Mouse (Mus musculus) neural tube, embryonic 15.5 days (tissue): Measurements from ENCODE around the gene Fer. TPM values are rescaled to one million over a fixed set of nuclear protein-coding genes. Genes with fewer than 3 reads are reported as not detected.

Source experiments
- ATAC-seq: fragments of 200-750 bp; cut with Nextera tagmentation; 2 replicates; pipeline ENCODE4 v1.8.0; 2017; ENCODE audit warnings: mild to moderate bottlenecking, moderate TSS enrichment, moderate library complexity; ENCODE audit not compliant: low FRiP score
- H3K27ac ChIP-seq: fragments of 300-500 bp; sonication (generic); replicated peaks from 2 replicates; pipeline ENCODE4 v1.5.1; 2015; ENCODE audit warnings: mild to moderate bottlenecking, inconsistent platforms
- H3K27me3 ChIP-seq: fragments of 300-500 bp; sonication (generic); replicated peaks from 2 replicates; pipeline ENCODE4 v1.6.1; 2015; ENCODE audit warnings: inconsistent platforms
- H3K36me3 ChIP-seq: fragments of 300-500 bp; sonication (generic); 2 replicates; pipeline ENCODE4 v1.6.1; 2015; ENCODE audit warnings: inconsistent platforms
- H3K4me1 ChIP-seq: fragments of 300-500 bp; sonication (generic); 2 replicates; pipeline ENCODE4 v1.6.1; 2015; ENCODE audit warnings: inconsistent platforms
- H3K4me2 ChIP-seq: fragments of 300-500 bp; sonication (generic); 2 replicates; pipeline ENCODE4 v1.6.1; 2015; ENCODE audit warnings: inconsistent platforms, mild to moderate bottlenecking, moderate library complexity
- H3K4me3 ChIP-seq: fragments of 300-500 bp; sonication (generic); replicated peaks from 2 replicates; pipeline ENCODE4 v1.5.1; 2015; ENCODE audit warnings: mild to moderate bottlenecking, inconsistent platforms
- H3K9ac ChIP-seq: fragments of 300-500 bp; sonication (generic); replicated peaks from 2 replicates; pipeline ENCODE4 v1.6.1; 2015; ENCODE audit warnings: mild to moderate bottlenecking, inconsistent platforms
- H3K9me3 ChIP-seq: fragments of 300-500 bp; sonication (generic); replicated peaks from 2 replicates; pipeline ENCODE4 v1.6.1; 2016; ENCODE audit warnings: inconsistent platforms
- WGBS: fragments of 180-500 bp; shearing (Covaris S2); methylation state at CpG from one replicate; pipeline ENCODE4 v1.1.7; 2015; ENCODE audit warnings: mixed read lengths; 5-methylcytosine and 5-hydroxymethylcytosine counted together
- polyA plus RNA-seq: library from polyadenylated mRNA; unstranded; fragments of >200 nt; fragmentation: Nextera tagmentation; extraction: Ambion mirVana; gene quantifications from 2 replicates; pipeline ENCODE4 v1.2.1, GENCODE M21; 2015

Fer gene
- polyA plus RNA-seq, 1 experiment from 2014 or later = 31.5 TPM

- Histone ChIP-seq H3K9ac (no peak overlapping the region), H3K4me2 (no peak overlapping the region), H3K36me3 (peaks cover 3% of the 10 kb centered on the region; the same call in 1 of the 2 replicates), H3K27ac (no peak overlapping the region), H3K4me1 (no peaks in the 10 kb centered on the region; the same call in 1 of the 2 replicates), H3K9me3 (no peaks in the 10 kb centered on the region), H3K4me3 (no peak overlapping the region), H3K27me3 (no peaks in the 10 kb centered on the region)
- no peak for ATAC-seq
These were observed 178.9 kb downstream of the Fer start for GRCm38 (mm10) chr17:64041771-64042170.

GRCm38 (mm10) chr17:64045326-64045725, 182.5 kb downstream of the Fer start:
- 55% methylated on average over 7 of the region's 7 CpGs for WGBS
- no peak overlapping the region for H3K4me3 ChIP-seq
- no peak overlapping the region for H3K27ac ChIP-seq
- H3K4me1 ChIP-seq = no peaks in the 10 kb centered on the region; the same call in 1 of the 2 replicates
- H3K27me3 ChIP-seq = no peaks in the 10 kb centered on the region
- H3K9ac ChIP-seq = no peak overlapping the region
- H3K36me3 ChIP-seq = no peaks in the 10 kb centered on the region
- H3K9me3 ChIP-seq = no peaks in the 10 kb centered on the region
- H3K4me2 ChIP-seq = no peak overlapping the region
- ATAC-seq = no peak

- no peaks in the 10 kb centered on the region for H3K36me3 ChIP-seq
- H3K9ac ChIP-seq = no peak overlapping the region
- no peak for ATAC-seq
- H3K27ac ChIP-seq = no peak overlapping the region
- H3K4me2 ChIP-seq = no peak overlapping the region
- no peak overlapping the region for H3K4me3 ChIP-seq
- H3K27me3 ChIP-seq = no peaks in the 10 kb centered on the region
- WGBS = 84% methylated on average over 3 of the region's 3 CpGs
- H3K4me1 ChIP-seq = no peaks in the 10 kb centered on the region; the same call in 1 of the 2 replicates
- H3K9me3 ChIP-seq = no peaks in the 10 kb centered on the region
These were observed 183.7 kb downstream of the Fer start for GRCm38 (mm10) chr17:64046557-64046956.

DNA sequence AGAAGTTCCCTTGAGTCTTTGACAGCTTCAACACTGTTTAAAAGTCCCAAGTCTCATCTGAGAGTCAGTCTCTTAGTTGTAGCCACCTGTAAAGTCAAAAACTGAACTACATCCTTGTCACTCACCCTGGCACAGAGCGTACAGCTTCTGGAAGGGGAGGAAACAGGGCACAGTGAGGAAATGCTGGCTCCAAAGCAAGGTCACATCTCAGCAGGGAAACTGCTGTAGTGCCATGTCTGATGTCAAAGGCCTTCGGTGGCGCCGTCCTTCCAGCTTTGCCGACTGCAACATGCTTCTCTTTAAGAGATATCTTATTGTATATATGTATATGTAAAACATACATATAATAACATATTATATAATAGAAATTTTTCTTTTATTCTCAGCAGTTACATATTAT, 188.0 kb downstream of the Fer start:
- H3K27ac ChIP-seq = no peak overlapping the region
- ATAC-seq = no peak
- 96% methylated on average over 5 of the region's 5 CpGs for WGBS

DNA sequence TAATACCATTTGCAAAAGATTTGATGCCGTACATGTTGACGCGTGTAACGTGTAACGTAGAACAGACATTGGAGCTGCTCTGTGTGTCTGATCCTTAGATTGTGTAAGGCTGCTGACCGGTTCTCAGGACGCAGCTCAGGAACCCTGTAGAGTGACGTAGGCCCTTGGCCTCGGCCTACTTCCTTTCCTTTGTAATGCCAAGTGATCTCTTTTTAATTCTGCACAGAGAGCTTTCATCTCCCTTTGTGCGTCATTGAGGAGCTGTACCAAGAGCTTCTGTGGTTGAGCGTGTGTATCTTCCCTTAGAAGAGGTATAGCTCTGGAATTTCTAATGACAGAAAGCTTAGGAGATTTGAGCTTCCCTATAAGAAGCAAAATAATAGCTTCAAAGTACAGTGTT, 190.8 kb downstream of the Fer start:
- Histone ChIP-seq H3K9ac (no peak overlapping the region), H3K27me3 (no peaks in the 10 kb centered on the region), H3K4me1 (no peaks in the 10 kb centered on the region), H3K27ac (no peak overlapping the region), H3K4me3 (no peak overlapping the region), H3K36me3 (no peaks in the 10 kb centered on the region), H3K9me3 (no peaks in the 10 kb centered on the region), H3K4me2 (no peak overlapping the region)
- WGBS = 85% methylated on average over 11 of the region's 11 CpGs
- ATAC-seq = no peak

More for the DNA sequence above, 188.0 kb downstream of the Fer start:
- H3K4me1 ChIP-seq = no peaks in the 10 kb centered on the region
- H3K4me3 ChIP-seq = no peak overlapping the region
- no peaks in the 10 kb centered on the region for H3K9me3 ChIP-seq
- no peaks in the 10 kb centered on the region for H3K36me3 ChIP-seq
- H3K9ac ChIP-seq = no peak overlapping the region
- no peaks in the 10 kb centered on the region for H3K27me3 ChIP-seq
- H3K4me2 ChIP-seq = no peak overlapping the region

GRCm38 (mm10) chr17:64060529-64060928, 197.7 kb downstream of the Fer start:
- no peak for ATAC-seq
- no peak overlapping the region for H3K9ac ChIP-seq
- H3K4me3 ChIP-seq = no peak overlapping the region
- no peak overlapping the region for H3K4me2 ChIP-seq
- H3K4me1 ChIP-seq = no peaks in the 10 kb centered on the region
- H3K36me3 ChIP-seq = no peaks in the 10 kb centered on the region
- no peak overlapping the region for H3K27ac ChIP-seq
- no peaks in the 10 kb centered on the region for H3K27me3 ChIP-seq
- no peaks in the 10 kb centered on the region for H3K9me3 ChIP-seq

DNA sequence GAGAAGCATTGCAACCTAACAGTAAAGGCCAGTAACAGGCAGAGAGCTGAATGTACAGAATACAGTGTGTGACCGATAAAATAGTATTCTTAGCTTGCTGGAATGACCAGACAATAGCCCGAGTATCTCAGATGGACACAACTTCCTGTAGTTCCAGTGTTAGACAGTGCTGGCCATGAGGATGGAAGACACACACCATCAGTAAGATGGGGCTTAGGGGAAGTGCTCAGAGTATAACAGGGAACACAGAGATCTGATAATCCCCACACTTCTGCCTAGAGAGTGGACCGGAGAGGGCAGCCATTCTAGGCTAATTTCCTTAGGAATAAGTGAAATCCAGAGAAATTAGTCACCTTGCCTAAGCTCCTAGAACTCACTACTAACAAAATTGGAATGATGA, 202.4 kb downstream of the Fer start:
- no peaks in the 10 kb centered on the region for H3K36me3 ChIP-seq
- no peak overlapping the region for H3K9ac ChIP-seq
- no peak overlapping the region for H3K4me3 ChIP-seq
- no peaks in the 10 kb centered on the region for H3K9me3 ChIP-seq
- H3K27me3 ChIP-seq = no peaks in the 10 kb centered on the region
- no peak overlapping the region for H3K4me2 ChIP-seq
- 88% methylated on average over 3 of the region's 3 CpGs for WGBS
- no peaks in the 10 kb centered on the region for H3K4me1 ChIP-seq
- H3K27ac ChIP-seq = no peak overlapping the region
- ATAC-seq = no peak

- no peaks in the 10 kb centered on the region for H3K36me3 ChIP-seq
- H3K9ac ChIP-seq = no peak overlapping the region
- no peak overlapping the region for H3K27ac ChIP-seq
- no peak for ATAC-seq
- H3K4me3 ChIP-seq = no peak overlapping the region
- H3K27me3 ChIP-seq = no peaks in the 10 kb centered on the region
- no peaks in the 10 kb centered on the region for H3K9me3 ChIP-seq
- 75% methylated on average over 7 of the region's 7 CpGs for WGBS
- H3K4me1 ChIP-seq = no peaks in the 10 kb centered on the region
- H3K4me2 ChIP-seq = no peak overlapping the region
These were observed 214.5 kb downstream of the Fer start for GRCm38 (mm10) chr17:64077392-64077791.

DNA sequence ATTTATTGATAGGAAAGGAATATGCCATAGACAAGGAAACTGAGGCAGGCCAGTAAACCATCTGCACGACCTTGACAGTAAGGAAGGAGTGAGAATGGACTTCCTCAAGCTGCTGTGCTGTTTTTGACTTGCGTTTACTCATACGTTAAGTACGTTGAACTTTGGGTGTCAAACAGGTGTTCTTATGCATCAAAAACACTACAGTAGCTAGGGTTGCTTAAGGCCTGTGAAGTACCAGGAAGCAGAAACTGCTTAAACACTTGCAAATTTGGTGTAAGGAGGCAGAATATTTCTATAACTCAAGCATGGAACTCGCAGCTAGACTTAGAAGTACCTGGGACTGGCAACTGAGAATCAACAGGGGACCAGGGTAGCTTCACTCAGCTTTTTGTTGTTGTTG, 221.9 kb downstream of the Fer start:
- no peak overlapping the region for H3K9ac ChIP-seq
- H3K4me3 ChIP-seq = no peak overlapping the region
- no peak overlapping the region for H3K4me2 ChIP-seq
- no peaks in the 10 kb centered on the region for H3K36me3 ChIP-seq
- H3K9me3 ChIP-seq = no peaks in the 10 kb centered on the region
- H3K27ac ChIP-seq = no peak overlapping the region
- no peaks in the 10 kb centered on the region for H3K27me3 ChIP-seq
- 91% methylated on average over 5 of the region's 5 CpGs for WGBS
- ATAC-seq = no peak
- H3K4me1 ChIP-seq = no peaks in the 10 kb centered on the region

GRCm38 (mm10) chr17:64085493-64085892, 222.6 kb downstream of the Fer start:
- no peak for ATAC-seq
- WGBS = 93% methylated on average over 2 of the region's 2 CpGs

GRCm38 (mm10) chr17:64086875-64087608, 224.2 kb downstream of the Fer start:
- 77% methylated on average over 11 of the region's 11 CpGs for WGBS
- H3K27ac ChIP-seq = no peak overlapping the region
- no peak for ATAC-seq
- H3K9me3 ChIP-seq = no peaks in the 10 kb centered on the region
- H3K36me3 ChIP-seq = no peaks in the 10 kb centered on the region
- H3K27me3 ChIP-seq = no peaks in the 10 kb centered on the region
- no peak overlapping the region for H3K9ac ChIP-seq
- no peaks in the 10 kb centered on the region for H3K4me1 ChIP-seq
- H3K4me2 ChIP-seq = no peak overlapping the region
- H3K4me3 ChIP-seq = no peak overlapping the region

More at GRCm38 (mm10) chr17:64085493-64085892, 222.6 kb downstream of the Fer start:
- Histone ChIP-seq H3K27ac (no peak overlapping the region), H3K4me3 (no peak overlapping the region), H3K4me1 (no peaks in the 10 kb centered on the region), H3K4me2 (no peak overlapping the region), H3K9me3 (no peaks in the 10 kb centered on the region), H3K36me3 (no peaks in the 10 kb centered on the region), H3K27me3 (no peaks in the 10 kb centered on the region), H3K9ac (no peak overlapping the region)

DNA sequence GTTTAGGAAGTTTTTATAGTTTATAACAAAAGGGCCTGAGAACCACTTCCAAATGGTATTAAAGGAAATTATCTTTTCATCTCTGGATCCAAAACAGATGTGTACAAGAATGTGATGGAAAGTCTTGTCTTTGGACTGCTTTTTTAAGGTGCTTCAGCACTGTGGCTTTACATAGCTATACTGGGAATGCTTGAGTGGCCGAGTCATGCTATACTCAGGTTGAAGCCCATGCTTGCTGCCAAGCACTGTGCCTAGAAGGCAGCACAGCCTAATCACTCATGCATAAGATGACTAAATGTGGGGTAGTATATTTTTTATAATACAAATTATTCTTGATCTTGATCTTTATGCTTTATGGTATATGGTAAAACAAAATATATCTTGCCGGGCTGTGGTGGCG, 225.0 kb downstream of the Fer start:
- H3K4me2 ChIP-seq = no peak overlapping the region
- no peak overlapping the region for H3K9ac ChIP-seq
- no peaks in the 10 kb centered on the region for H3K9me3 ChIP-seq
- WGBS = 94% methylated on average over 3 of the region's 3 CpGs
- H3K27me3 ChIP-seq = no peaks in the 10 kb centered on the region
- no peak overlapping the region for H3K4me3 ChIP-seq
- H3K36me3 ChIP-seq = no peaks in the 10 kb centered on the region
- no peak for ATAC-seq
- no peaks in the 10 kb centered on the region for H3K4me1 ChIP-seq
- H3K27ac ChIP-seq = no peak overlapping the region
